Mouse (Mus musculus) cerebral cortex, adult 2 months (tissue): Measurements from ENCODE around the gene Bclaf3.

Experiments
- WGBS: fragments of 180-500 bp; shearing (Covaris S2); methylation state at CpG from one replicate; pipeline ENCODE4 v1.1.7; 2018; 5-methylcytosine and 5-hydroxymethylcytosine counted together

Gene Bclaf3

GRCm38 (mm10) chrX:159526388-159526787, at the start of gene Bclaf3:
Gene Bclaf3, plus strand, starts transcription at chrX:159526688.
- 87% methylated on average over 6 of the region's 6 CpGs for WGBS

GRCm38 (mm10) chrX:159478243-159478940, 48.1 kb upstream of the Bclaf3 start:
- 59% methylated on average over 4 of the region's 4 CpGs for WGBS

GRCm38 (mm10) chrX:159484247-159484646, 42.2 kb upstream of the Bclaf3 start:
- WGBS, result 70% methylated on average over 1 of the region's 1 CpGs

- WGBS, result 56% methylated on average over 2 of the region's 2 CpGs
These were observed 23.3 kb upstream of the Bclaf3 start for GRCm38 (mm10) chrX:159503181-159503580.

GRCm38 (mm10) chrX:159508331-159509036, 18.0 kb upstream of the Bclaf3 start:
- WGBS, result 67% methylated on average over 19 of the region's 19 CpGs

- WGBS, result 62% methylated on average over 4 of the region's 4 CpGs
These were observed 17.4 kb upstream of the Bclaf3 start for GRCm38 (mm10) chrX:159509042-159509441.

- 84% methylated on average over 19 of the region's 19 CpGs for WGBS
These were observed 16.4 kb upstream of the Bclaf3 start for GRCm38 (mm10) chrX:159509847-159510715.

GRCm38 (mm10) chrX:159510716-159511051, 15.8 kb upstream of the Bclaf3 start:
- 77% methylated on average over 9 of the region's 9 CpGs for WGBS

GRCm38 (mm10) chrX:159515599-159515998, 10.9 kb upstream of the Bclaf3 start:
- WGBS, result 92% methylated on average over 6 of the region's 6 CpGs

- WGBS, result 79% methylated on average over 3 of the region's 3 CpGs
These were observed 4.7 kb upstream of the Bclaf3 start for GRCm38 (mm10) chrX:159521780-159522179.

DNA sequence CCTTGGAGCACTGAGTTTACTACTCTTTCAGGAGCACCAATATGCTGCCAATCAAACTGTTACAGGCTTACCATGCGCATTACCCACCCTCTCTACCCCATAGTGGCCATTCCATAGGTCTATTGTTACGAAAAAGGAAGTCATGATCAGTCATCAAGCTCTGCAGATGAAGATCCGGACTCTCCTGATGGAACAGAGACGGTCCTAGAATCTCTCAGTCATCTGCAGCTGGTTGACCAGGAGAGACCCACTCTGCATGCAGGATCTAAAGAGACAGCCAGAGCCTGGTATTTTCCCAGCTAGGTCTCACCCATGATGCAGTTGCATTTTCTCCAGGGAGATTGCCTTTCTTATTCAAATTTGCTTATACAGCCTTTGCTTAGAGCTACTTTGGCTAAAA, 3.8 kb upstream of the Bclaf3 start:
- WGBS, result 94% methylated on average over 4 of the region's 4 CpGs

GRCm38 (mm10) chrX:159532427-159532810, 5.9 kb downstream of the Bclaf3 start:
- 6% methylated on average over 35 of the region's 38 CpGs for WGBS

- under 1% methylated on average over 49 of the region's 56 CpGs for WGBS
These were observed 6.4 kb downstream of the Bclaf3 start for GRCm38 (mm10) chrX:159532811-159533462.

- 95% methylated on average over 18 of the region's 18 CpGs for WGBS
These were observed 15.4 kb downstream of the Bclaf3 start for GRCm38 (mm10) chrX:159541936-159542335.

DNA sequence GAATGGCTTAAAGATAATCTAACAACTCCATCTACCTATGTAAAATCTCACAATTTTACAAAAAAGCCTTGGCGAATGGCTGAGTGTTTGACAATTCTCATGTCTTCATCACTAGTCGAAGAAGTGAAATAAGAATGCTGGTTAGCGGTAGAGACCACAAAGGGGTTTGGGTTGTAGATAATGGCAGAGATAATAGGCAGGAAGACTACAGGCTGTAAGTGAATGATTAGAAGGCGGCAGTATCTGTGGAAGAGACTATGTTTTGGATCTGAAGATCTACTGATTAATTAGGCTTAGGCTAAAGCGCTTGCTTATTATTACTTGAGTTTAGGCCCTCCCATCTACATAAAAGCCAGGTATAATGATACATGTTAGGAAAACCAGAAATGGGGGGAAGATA, 20.6 kb downstream of the Bclaf3 start:
- 96% methylated on average over 5 of the region's 5 CpGs for WGBS

GRCm38 (mm10) chrX:159584738-159585137, 58.2 kb downstream of the Bclaf3 start:
- 81% methylated on average over 7 of the region's 7 CpGs for WGBS

- WGBS, result 64% methylated on average over 1 of the region's 1 CpGs
These were observed 65.1 kb downstream of the Bclaf3 start for GRCm38 (mm10) chrX:159591633-159592032.

DNA sequence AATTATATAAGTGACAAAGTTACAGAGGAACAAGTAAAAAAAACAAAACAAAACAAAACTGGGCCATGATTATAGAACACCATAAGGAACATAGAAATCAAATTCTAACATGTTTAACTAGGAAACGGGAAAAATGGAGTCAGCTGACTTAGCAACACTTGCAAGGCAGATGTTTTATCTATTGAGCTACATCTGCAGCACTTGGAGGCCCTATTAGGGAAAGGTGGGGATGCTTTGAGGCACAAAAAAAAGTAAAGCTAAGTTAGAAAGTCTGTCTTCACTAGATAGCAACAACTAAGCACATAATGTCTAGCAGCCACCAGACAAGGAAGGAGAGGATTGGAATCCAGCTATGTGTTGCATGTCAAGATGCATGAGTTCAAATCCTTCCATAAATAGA, 71.0 kb downstream of the Bclaf3 start:
- 67% methylated on average over 1 of the region's 1 CpGs for WGBS

- 79% methylated on average over 2 of the region's 2 CpGs for WGBS
These were observed 78.3 kb downstream of the Bclaf3 start for GRCm38 (mm10) chrX:159604832-159605231.

- WGBS, result 42% methylated on average over 6 of the region's 6 CpGs
These were observed 80.4 kb downstream of the Bclaf3 start for GRCm38 (mm10) chrX:159606936-159607335.

DNA sequence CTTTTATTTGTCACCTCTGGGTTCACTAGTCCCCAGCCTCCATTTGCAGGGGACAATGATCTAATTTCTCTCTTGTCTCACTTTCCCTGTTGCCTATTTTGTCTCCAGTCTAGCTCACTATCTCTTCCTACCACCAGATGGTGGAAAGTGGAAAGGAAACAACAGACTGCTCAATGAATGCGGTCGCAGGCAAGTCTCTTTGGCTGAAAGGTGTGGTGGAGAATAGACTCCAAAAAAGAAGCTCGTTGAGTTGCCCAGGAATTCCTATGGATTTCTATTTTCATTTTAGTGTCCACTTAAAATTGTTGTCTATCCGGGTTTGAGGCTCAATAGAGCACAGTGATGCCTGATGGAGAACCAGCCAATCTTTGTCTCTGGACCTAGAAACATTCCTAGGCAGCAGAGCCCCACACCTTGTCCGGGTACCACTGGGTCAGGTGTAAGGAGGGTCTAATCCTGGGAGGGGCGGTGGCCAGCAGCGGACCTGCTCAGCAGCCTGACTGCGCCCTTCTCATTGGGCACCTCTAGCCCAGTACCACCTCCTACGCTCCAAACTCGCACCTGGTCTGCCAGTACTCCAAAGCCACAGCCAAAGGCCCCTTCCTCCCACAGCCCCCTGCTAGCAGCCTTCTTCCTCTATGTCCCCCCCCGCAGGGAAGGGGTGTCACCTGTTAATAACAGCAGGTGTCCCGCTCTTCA, 99.9 kb downstream of the Bclaf3 start:
- 3% methylated on average over 12 of the region's 12 CpGs for WGBS
